Mouse (Mus musculus) stomach, embryonic 15.5 days (tissue): Measurements from ENCODE around the gene Gm10337. TPM values are rescaled to one million over a fixed set of nuclear protein-coding genes. Genes with fewer than 3 reads are reported as not detected.

Experiments
- ATAC-seq: fragments of 200-750 bp; cut with Nextera tagmentation; 2 replicates; pipeline ENCODE4 v1.8.0; 2017; ENCODE audit warnings: low read depth, moderate number of reproducible peaks, moderate TSS enrichment; ENCODE audit not compliant: insufficient read depth, low FRiP score
- H3K27ac ChIP-seq: fragments of 300-500 bp; sonication (generic); 2 replicates; pipeline ENCODE4 v1.5.1; 2015; ENCODE audit warnings: mild to moderate bottlenecking, inconsistent platforms
- H3K27me3 ChIP-seq: fragments of 300-500 bp; sonication (generic); replicated peaks from 2 replicates; pipeline ENCODE4 v1.6.1; 2015; ENCODE audit warnings: inconsistent platforms
- H3K36me3 ChIP-seq: fragments of 300-500 bp; sonication (generic); 2 replicates; pipeline ENCODE4 v1.6.1; 2015; ENCODE audit warnings: inconsistent platforms
- H3K4me1 ChIP-seq: fragments of 300-500 bp; sonication (generic); 2 replicates; pipeline ENCODE4 v1.6.1; 2015; ENCODE audit warnings: inconsistent platforms
- H3K4me2 ChIP-seq: fragments of 300-500 bp; sonication (generic); 2 replicates; pipeline ENCODE4 v1.6.1; 2015; ENCODE audit warnings: mild to moderate bottlenecking, inconsistent platforms
- H3K4me3 ChIP-seq: fragments of 300-500 bp; sonication (generic); replicated peaks from 2 replicates; pipeline ENCODE4 v1.5.1; 2015; ENCODE audit warnings: inconsistent platforms
- H3K9ac ChIP-seq: fragments of 300-500 bp; sonication (generic); 2 replicates; pipeline ENCODE4 v1.6.1; 2015; ENCODE audit warnings: inconsistent platforms
- H3K9me3 ChIP-seq: fragments of 300-500 bp; sonication (generic); 2 replicates; pipeline ENCODE4 v1.6.1; 2016; ENCODE audit warnings: inconsistent platforms
- WGBS: fragments of 180-500 bp; shearing (Covaris S2); methylation state at CpG from one replicate; pipeline ENCODE4 v1.1.7; 2015; 5-methylcytosine and 5-hydroxymethylcytosine counted together
- polyA plus RNA-seq: library from polyadenylated mRNA; unstranded; fragments of >200 nt; fragmentation: Nextera tagmentation; extraction: Ambion mirVana; gene quantifications from 2 replicates; pipeline ENCODE4 v1.2.1, GENCODE M21; 2015

Gm10337 gene
- polyA plus RNA-seq, 1 experiment from 2014 or later = 8.1 TPM

DNA sequence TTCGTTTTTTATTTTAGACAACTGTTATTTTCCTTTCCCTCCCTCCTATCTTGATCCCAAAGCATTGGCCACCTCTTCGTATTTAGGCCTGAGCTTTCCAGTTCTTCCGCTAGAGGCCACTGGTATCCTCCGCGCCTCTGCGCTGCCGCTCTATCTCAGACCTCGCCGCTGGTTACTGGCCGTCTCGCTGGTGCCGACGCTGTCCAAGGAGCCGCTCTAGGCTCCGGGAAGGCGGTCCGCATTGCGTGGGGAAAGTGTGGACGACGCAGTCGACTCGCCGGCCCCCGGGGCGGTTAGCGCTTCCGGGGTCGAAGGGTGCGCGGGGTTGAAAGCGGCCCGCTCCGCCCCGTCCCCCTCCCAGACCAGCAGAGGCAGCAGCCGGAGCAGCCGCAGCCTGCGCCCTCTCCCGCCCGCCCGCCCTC, 33.3 kb upstream of the Gm10337 start, which contains the start of gene Pcbp2:
Gene Pcbp2 (plus strand): TSS at position 357 of the 422 bp plus-strand sequence.
- under 1% methylated on average over 27 of the region's 40 CpGs for WGBS
- peaks cover 3% of the 10 kb centered on the region; the same call in 1 of the 2 replicates for H3K4me1 ChIP-seq
- H3K36me3 ChIP-seq = peaks cover 11% of the 10 kb centered on the region; the same call in 1 of the 2 replicates
- peak within 1 kb of the TSS; percentile 97 for H3K27ac ChIP-seq
- no peaks in the 10 kb centered on the region for H3K27me3 ChIP-seq
- peak within 1 kb of the TSS; percentile 88 for H3K4me3 ChIP-seq
- no peaks in the 10 kb centered on the region for H3K9me3 ChIP-seq
- peak; percentile 100 for ATAC-seq
- peak within 1 kb of the TSS; percentile 58 for H3K4me2 ChIP-seq
- H3K9ac ChIP-seq = peak within 1 kb of the TSS; percentile 93

DNA sequence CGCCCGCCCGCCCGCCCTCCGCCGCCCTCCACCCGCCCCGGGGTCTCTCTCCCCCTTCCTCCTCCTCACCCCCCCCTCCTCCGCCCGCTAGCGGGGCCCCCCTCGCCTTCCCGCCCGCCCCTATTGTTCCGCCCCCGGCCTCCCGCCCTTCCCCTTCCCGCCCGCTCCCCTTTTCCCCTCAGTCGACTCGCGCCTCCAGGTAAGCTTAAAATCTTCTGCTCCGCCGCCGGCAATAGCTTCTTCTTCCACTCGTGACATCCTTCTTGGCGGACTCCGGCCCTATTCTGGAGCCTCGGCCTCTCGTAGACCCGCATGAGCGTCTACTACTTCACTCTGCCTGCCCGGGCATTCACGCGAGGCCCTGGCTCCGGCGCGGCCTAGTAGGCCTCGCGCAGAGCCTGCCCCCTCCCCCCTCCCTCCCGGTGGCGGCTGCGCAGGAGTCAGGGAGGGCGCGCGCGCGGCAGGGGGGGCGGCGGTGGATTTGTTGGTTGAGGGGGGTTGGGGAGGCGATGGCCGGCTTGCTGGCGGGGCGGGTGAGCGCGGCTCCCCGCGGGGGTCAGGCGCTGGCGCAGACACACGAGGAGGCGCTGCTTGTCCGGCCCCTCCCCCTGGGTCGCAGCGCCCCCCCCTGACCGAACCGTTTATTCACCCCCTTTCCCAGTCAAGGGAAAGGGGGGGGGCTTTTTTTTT, 32.8 kb upstream of the Gm10337 start:
- H3K27me3 ChIP-seq = no peaks in the 10 kb centered on the region
- peak overlapping the region; percentile 97 for H3K27ac ChIP-seq
- 1% methylated on average over 38 of the region's 67 CpGs for whole genome bisulfite sequencing
- no peaks in the 10 kb centered on the region for H3K9me3 ChIP-seq
- H3K4me3 ChIP-seq = peak overlapping the region; percentile 88
- peak overlapping the region; percentile 58 for H3K4me2 ChIP-seq
- ATAC-seq = peak; percentile 54
- H3K4me1 ChIP-seq = peaks cover 3% of the 10 kb centered on the region; the same call in 1 of the 2 replicates
- H3K9ac ChIP-seq = peak overlapping the region; percentile 93
- H3K36me3 ChIP-seq = peaks cover 17% of the 10 kb centered on the region

GRCm38 (mm10) chr15:102471295-102471645, 32.3 kb upstream of the Gm10337 start:
- Histone ChIP-seq H3K9ac (peak overlapping the region; percentile 93), H3K4me1 (peaks cover 3% of the 10 kb centered on the region; the same call in 1 of the 2 replicates), H3K27me3 (no peaks in the 10 kb centered on the region), H3K4me3 (peak overlapping the region; percentile 88), H3K36me3 (peaks cover 22% of the 10 kb centered on the region), H3K9me3 (no peaks in the 10 kb centered on the region), H3K4me2 (peak overlapping the region; percentile 58), H3K27ac (peak overlapping the region; percentile 97)
- no peak for ATAC-seq
- under 1% methylated on average over 10 of the region's 10 CpGs for WGBS

- Histone ChIP-seq H3K4me2 (peak overlapping the region; percentile 58), H3K4me1 (peaks cover 3% of the 10 kb centered on the region; the same call in 1 of the 2 replicates), H3K9ac (no peak overlapping the region), H3K36me3 (peaks cover 25% of the 10 kb centered on the region), H3K27ac (no peak overlapping the region), H3K4me3 (peak overlapping the region; percentile 88; the same call in 1 of the 2 replicates), H3K27me3 (no peaks in the 10 kb centered on the region), H3K9me3 (no peaks in the 10 kb centered on the region)
- ATAC-seq = no peak
Measured at GRCm38 (mm10) chr15:102471727-102472126, 31.8 kb upstream of the Gm10337 start.

- H3K9ac ChIP-seq = no peak overlapping the region
- no peak overlapping the region for H3K27ac ChIP-seq
- peaks cover 3% of the 10 kb centered on the region; the same call in 1 of the 2 replicates for H3K4me1 ChIP-seq
- 67% methylated on average over 2 of the region's 2 CpGs for WGBS
- ATAC-seq = no peak
- no peaks in the 10 kb centered on the region for H3K9me3 ChIP-seq
- peaks cover 32% of the 10 kb centered on the region for H3K36me3 ChIP-seq
- no peak overlapping the region for H3K4me2 ChIP-seq
- H3K27me3 ChIP-seq = no peaks in the 10 kb centered on the region
- H3K4me3 ChIP-seq = no peak overlapping the region
Measured at GRCm38 (mm10) chr15:102473246-102473645, 30.3 kb upstream of the Gm10337 start.

GRCm38 (mm10) chr15:102474520-102474919, 29.0 kb upstream of the Gm10337 start:
- Histone ChIP-seq H3K4me1 (peaks cover 3% of the 10 kb centered on the region; the same call in 1 of the 2 replicates), H3K9ac (no peak overlapping the region), H3K9me3 (no peaks in the 10 kb centered on the region), H3K27ac (no peak overlapping the region), H3K4me2 (no peak overlapping the region), H3K27me3 (no peaks in the 10 kb centered on the region), H3K36me3 (peaks cover 34% of the 10 kb centered on the region), H3K4me3 (no peak overlapping the region)
- ATAC-seq = no peak
- 88% methylated on average over 2 of the region's 2 CpGs for WGBS

GRCm38 (mm10) chr15:102483136-102483535, 20.4 kb upstream of the Gm10337 start:
- H3K4me2 ChIP-seq = no peak overlapping the region
- H3K4me3 ChIP-seq = no peak overlapping the region
- no peak overlapping the region for H3K9ac ChIP-seq
- H3K9me3 ChIP-seq = no peaks in the 10 kb centered on the region
- peaks cover 49% of the 10 kb centered on the region for H3K36me3 ChIP-seq
- H3K27me3 ChIP-seq = no peaks in the 10 kb centered on the region
- 86% methylated on average over 3 of the region's 3 CpGs for WGBS
- ATAC-seq = no peak
- H3K27ac ChIP-seq = no peak overlapping the region
- H3K4me1 ChIP-seq = no peaks in the 10 kb centered on the region

GRCm38 (mm10) chr15:102485853-102486252, 17.7 kb upstream of the Gm10337 start:
- Histone ChIP-seq H3K27ac (no peak overlapping the region), H3K9ac (no peak overlapping the region), H3K36me3 (peaks cover 69% of the 10 kb centered on the region), H3K9me3 (no peaks in the 10 kb centered on the region), H3K4me2 (no peak overlapping the region), H3K4me1 (no peaks in the 10 kb centered on the region), H3K27me3 (no peaks in the 10 kb centered on the region), H3K4me3 (no peak overlapping the region)
- 93% methylated on average over 12 of the region's 12 CpGs for WGBS
- no peak for ATAC-seq

GRCm38 (mm10) chr15:102487664-102488063, 15.9 kb upstream of the Gm10337 start:
- no peaks in the 10 kb centered on the region for H3K27me3 ChIP-seq
- H3K27ac ChIP-seq = no peak overlapping the region
- H3K4me1 ChIP-seq = no peaks in the 10 kb centered on the region
- H3K4me2 ChIP-seq = no peak overlapping the region
- no peaks in the 10 kb centered on the region for H3K9me3 ChIP-seq
- H3K36me3 ChIP-seq = peaks cover 67% of the 10 kb centered on the region
- no peak for ATAC-seq
- no peak overlapping the region for H3K9ac ChIP-seq
- no peak overlapping the region for H3K4me3 ChIP-seq
- 31% methylated on average over 1 of the region's 1 CpGs for WGBS

DNA sequence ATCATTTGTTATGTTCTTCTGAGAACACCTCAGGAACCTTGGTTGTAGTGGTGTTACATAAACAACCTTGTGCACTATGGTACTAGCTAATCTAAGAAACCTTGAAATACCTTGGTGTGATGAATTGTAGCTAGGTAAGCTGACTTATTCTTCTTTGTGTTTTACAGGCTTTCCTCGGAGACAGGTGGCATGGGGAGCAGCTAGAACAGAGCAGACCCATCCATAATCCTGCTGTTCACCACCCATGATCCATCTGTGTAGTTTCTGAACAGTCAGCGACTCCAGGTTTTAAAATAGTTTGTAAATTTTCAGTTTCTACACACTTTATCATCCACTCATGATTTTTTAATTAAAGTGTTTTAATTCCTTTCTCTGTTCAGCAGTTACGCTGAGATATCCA, 5.2 kb upstream of the Gm10337 start:
- Histone ChIP-seq H3K4me1 (no peaks in the 10 kb centered on the region), H3K27me3 (no peaks in the 10 kb centered on the region), H3K27ac (no peak overlapping the region), H3K36me3 (peaks cover 66% of the 10 kb centered on the region), H3K9me3 (no peaks in the 10 kb centered on the region), H3K4me3 (no peak overlapping the region), H3K4me2 (no peak overlapping the region), H3K9ac (no peak overlapping the region)
- WGBS = 85% methylated on average over 3 of the region's 3 CpGs
- ATAC-seq = no peak

DNA sequence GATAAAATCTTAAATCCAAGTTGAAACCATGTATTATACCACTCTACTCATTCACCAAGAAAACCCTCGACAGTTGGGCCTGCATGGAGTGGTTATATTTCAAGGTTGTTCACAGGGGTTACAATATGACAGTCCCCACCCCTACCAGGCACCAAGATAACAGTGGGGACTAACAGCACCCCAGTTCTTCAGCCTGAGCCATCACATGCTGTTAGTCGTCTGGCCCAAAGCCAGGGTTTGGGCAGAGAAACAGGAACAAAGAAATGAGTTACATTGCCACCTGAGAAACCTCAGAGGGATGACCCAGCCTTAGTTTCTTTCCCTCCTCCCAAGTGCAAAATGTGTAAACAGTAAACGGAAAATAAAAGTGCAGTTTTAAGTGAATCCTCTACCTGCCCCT, 4.2 kb upstream of the Gm10337 start:
- H3K9me3 ChIP-seq = no peaks in the 10 kb centered on the region
- no peak overlapping the region for H3K9ac ChIP-seq
- H3K4me1 ChIP-seq = no peaks in the 10 kb centered on the region
- ATAC-seq = no peak
- H3K36me3 ChIP-seq = peaks cover 64% of the 10 kb centered on the region
- no peak overlapping the region for H3K27ac ChIP-seq
- no peaks in the 10 kb centered on the region for H3K27me3 ChIP-seq
- no peak overlapping the region for H3K4me3 ChIP-seq
- no peak overlapping the region for H3K4me2 ChIP-seq
- WGBS = 66% methylated on average over 3 of the region's 3 CpGs

DNA sequence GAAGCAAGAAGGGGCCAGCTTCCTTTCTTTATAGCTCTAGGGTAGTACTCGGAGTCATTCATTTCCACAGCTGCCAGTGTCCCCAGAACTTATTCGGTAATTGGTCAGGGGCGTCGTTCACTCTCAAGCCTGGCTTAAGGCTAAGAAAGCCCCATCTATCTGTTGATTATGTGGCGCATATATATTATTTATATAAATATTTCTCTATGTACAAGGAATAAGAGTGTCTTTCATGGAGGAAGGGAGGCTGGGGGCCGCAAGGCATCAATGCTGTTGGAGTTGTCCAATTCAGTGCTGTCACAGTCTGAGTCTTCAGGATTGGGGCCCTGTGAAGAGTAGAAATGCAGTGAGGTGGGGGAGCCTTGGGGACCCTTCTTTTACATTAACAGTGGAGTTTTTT, 3.7 kb upstream of the Gm10337 start:
- H3K4me1 ChIP-seq = no peaks in the 10 kb centered on the region
- H3K36me3 ChIP-seq = peaks cover 64% of the 10 kb centered on the region
- no peak for ATAC-seq
- no peaks in the 10 kb centered on the region for H3K27me3 ChIP-seq
- H3K9me3 ChIP-seq = no peaks in the 10 kb centered on the region
- WGBS = 82% methylated on average over 6 of the region's 6 CpGs
- no peak overlapping the region for H3K27ac ChIP-seq
- H3K4me2 ChIP-seq = no peak overlapping the region
- no peak overlapping the region for H3K9ac ChIP-seq
- no peak overlapping the region for H3K4me3 ChIP-seq
